Mouse (Mus musculus): Measurements from ENCODE around the gene Hspb9. TPM values are rescaled to one million over a fixed set of nuclear protein-coding genes. Genes with fewer than 3 reads are reported as not detected.

Gene Hspb9
- polyA plus RNA-seq, 1 experiment from 2014 or later, result 0.19 TPM

DNA sequence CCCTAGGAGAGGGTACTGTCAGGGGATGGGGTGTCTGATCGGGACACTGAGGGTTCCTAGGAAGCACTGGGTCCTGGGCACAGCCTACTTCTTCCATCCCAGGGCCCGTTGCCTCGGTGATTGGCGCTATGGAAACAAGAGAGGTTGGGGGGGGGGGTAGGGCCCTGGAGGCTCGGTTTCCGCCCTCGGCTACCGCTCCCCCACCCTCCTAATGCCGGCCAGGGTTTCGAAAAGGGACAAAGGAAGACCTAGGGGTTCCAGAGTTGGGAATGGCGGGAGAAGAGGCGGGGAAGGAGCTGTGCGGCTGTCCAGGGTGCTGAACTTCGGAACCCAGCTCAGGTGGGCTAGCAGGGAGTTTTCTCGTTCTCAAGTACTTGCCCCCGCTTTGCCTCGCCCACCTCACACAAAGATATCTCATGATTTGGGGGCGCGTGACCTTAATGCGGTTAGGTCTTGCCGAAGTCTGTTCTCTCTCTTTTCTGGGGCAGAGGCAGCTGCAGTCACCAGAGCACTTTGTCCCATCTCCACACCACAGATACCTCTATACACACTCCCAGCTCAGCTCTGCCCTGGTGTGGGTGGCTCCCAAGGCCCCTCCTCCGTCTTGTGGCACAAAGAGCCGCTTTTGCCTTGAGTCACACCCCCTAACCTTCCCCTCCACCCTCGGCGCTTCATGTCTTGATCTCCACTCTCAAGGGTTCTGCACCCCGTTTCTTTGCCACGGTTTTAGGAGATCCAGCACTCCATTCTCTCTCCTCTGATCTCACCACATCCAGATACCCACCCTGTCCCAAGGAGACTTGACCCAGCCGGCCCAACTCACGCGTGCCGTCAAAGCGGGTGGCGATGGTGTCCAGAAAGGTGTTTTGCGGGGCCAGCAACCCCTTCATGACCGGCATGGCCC, 45.3 kb downstream of the Hspb9 start:
- Histone ChIP-seq H3K36me3 (no peaks in the 10 kb centered on the region), H3K9me3 (no peaks in the 10 kb centered on the region), H3K4me3 (peak overlapping the region; percentile 47), H3K4me1 (peaks cover 26% of the 10 kb centered on the region), H3K27me3 (ENCODE audit: insufficient read depth, poor library complexity, severe bottlenecking) (peaks cover 90% of the 10 kb centered on the region), H3K27ac (no peak overlapping the region)
- DNase-seq (ENCODE audit: low spot score), result no peak
- 3% methylated on average over 35 of the region's 35 CpGs for WGBS

DNA sequence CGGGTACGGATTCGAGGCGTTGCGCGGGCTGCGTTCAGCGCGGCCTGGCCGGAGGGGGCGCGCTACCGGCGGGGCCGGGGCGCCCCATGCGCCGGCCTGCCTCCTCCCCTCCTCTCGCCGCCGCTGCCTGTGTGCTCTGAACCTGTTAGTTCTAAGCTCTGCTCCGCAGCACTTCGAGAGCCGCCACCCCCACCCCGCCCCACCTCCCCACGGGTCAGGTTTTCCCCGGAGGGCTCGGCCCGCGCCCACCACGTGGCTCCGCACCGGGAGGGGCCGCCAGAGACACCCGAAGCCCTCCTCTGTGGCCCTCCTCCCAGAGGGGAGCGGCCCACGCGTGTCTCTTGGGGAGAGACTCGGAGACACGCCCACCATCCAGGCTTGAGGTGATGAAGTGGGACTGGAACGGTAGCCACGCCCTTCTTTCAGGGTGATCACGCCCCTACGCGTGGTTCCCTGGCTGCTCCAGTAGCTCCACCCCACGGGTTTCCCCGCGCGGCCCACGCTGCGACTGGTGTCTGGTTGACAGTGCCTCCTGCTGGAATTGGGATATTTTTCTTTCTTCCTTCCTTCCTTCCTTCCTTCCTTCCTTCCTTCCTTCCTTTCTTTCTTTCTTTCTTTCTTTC, 46.1 kb downstream of the Hspb9 start, which contains the start of gene Kcnh4:
Kcnh4 (minus strand) TSS at position 332 of the 623 bp plus-strand sequence.
- Histone ChIP-seq H3K27ac (no peak within 1 kb of the TSS), H3K27me3 (ENCODE audit: insufficient read depth, poor library complexity, severe bottlenecking) (peaks cover 82% of the 10 kb centered on the region), H3K4me1 (peaks cover 26% of the 10 kb centered on the region), H3K4me3 (peak within 1 kb of the TSS; percentile 47), H3K36me3 (no peaks in the 10 kb centered on the region), H3K9me3 (no peaks in the 10 kb centered on the region)
- no peak for DNase-seq (ENCODE audit: low spot score)
- WGBS, result 2% methylated on average over 40 of the region's 51 CpGs

DNA sequence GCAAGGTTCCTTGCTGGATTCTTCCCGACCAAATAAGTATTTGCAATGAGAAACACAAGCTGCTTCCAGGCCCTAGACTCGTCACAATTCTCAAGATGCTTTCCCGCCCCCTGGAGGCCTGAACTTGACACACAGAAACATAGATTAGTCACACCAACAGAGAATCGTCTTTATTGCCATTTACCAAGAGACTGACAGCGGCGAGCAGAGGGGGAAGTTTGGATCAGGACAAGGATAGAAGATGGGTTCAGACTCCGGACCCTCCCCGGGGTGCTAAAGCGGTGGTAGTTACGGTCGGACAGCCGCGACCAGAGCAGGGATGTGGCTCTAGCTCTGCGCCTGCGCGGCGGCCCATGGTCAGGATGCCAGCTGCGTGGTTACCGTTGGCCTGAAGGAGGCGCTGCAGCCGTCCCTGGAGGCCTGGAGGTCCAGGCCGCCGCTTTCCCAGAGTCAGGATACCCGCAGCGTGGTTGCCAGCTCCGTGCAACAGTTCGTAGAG, 47.9 kb downstream of the Hspb9 start:
- Histone ChIP-seq H3K27me3 (ENCODE audit: insufficient read depth, poor library complexity, severe bottlenecking) (peaks cover 63% of the 10 kb centered on the region), H3K27ac (0 out of 2 replicates have a peak overlapping the region, but pooled peaks have one; percentile 18)
- WGBS, result under 1% methylated on average over 27 of the region's 27 CpGs

DNA sequence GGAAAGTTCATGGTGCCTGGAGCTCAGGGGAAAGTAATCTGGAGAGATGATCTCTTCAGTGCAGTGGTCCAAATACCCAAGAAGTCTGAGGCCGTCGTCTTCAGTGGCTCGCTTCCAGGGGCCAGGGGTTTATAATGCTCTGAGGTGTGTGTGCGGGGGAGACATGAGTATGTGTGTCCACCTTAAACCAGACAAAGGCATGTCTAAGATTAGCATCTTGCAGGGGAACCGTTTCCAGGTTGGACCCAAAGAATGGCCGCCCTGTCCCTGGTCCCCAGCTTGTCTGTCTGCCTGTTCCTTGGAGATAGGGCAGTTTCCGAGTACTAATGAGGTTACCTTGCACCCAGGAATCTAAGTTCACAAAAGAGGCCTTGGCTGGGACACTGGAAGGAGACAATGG, 49.2 kb downstream of the Hspb9 start, which contains the start of gene Hcrt:
Hcrt (minus strand) TSS at position 101 of the 400 bp plus-strand sequence.
- H3K27me3 ChIP-seq (ENCODE audit: insufficient read depth, poor library complexity, severe bottlenecking), result peaks cover 53% of the 10 kb centered on the region
- H3K27ac ChIP-seq, result 0 out of 2 replicates have a peak within 1 kb of the TSS, but pooled peaks have one; percentile 18
- no peaks in the 10 kb centered on the region for H3K9me3 ChIP-seq
- H3K4me1 ChIP-seq, result peaks cover 26% of the 10 kb centered on the region
- peak within 1 kb of the TSS; percentile 63 for H3K4me3 ChIP-seq
- 78% methylated on average over 7 of the region's 7 CpGs for WGBS
- no peak for DNase-seq (ENCODE audit: low spot score)
- 0 out of 2 replicates have a peak, but pooled peaks cover 3% of the 10 kb centered on the region for H3K36me3 ChIP-seq

More for the DNA sequence above, 47.9 kb downstream of the Hspb9 start:
- H3K9me3 ChIP-seq, result no peaks in the 10 kb centered on the region
- peak overlapping the region; percentile 63 for H3K4me3 ChIP-seq
- H3K36me3 ChIP-seq, result no peaks in the 10 kb centered on the region
- H3K4me1 ChIP-seq, result peaks cover 26% of the 10 kb centered on the region
- DNase-seq (ENCODE audit: low spot score), result peak; percentile 94

Other genes starting within 250 kb of the Hspb9 start
- 6.7 and 9.7 TPM in 2 replicates for gene Klhl11, start 241.1 kb upstream of the Hspb9 start, polyA plus RNA-seq (2016; fragmentation: Nextera tagmentation; extraction: Ambion mirVana)
- gene Acly, start 185.8 kb upstream of the Hspb9 start, polyA plus RNA-seq (2016; fragmentation: Nextera tagmentation; extraction: Ambion mirVana), result 127 and 139 TPM in 2 replicates
- 0.59 and 0.75 TPM in 2 replicates for gene Ttc25, start 168.2 kb upstream of the Hspb9 start, polyA plus RNA-seq (2016; fragmentation: Nextera tagmentation; extraction: Ambion mirVana)
- gene Cnp, start 138.9 kb upstream of the Hspb9 start, polyA plus RNA-seq (2016; fragmentation: Nextera tagmentation; extraction: Ambion mirVana), result 16.3 and 20.0 TPM in 2 replicates
- 67.4 and 67.9 TPM in 2 replicates for gene Nkiras2, start 94.6 kb upstream of the Hspb9 start, polyA plus RNA-seq (2016; fragmentation: Nextera tagmentation; extraction: Ambion mirVana)
- 194 and 211 TPM in 2 replicates for gene Dnajc7, start 93.7 kb upstream of the Hspb9 start, polyA plus RNA-seq (2016; fragmentation: Nextera tagmentation; extraction: Ambion mirVana)
- 0.23 and 0.27 TPM in 2 replicates for gene Zfp385c, start 21.4 kb upstream of the Hspb9 start, polyA plus RNA-seq (2016; fragmentation: Nextera tagmentation; extraction: Ambion mirVana)
- 1.1 and 2.4 TPM in 2 replicates for gene Dhx58, start 9.6 kb upstream of the Hspb9 start, polyA plus RNA-seq (2016; fragmentation: Nextera tagmentation; extraction: Ambion mirVana)
- 52.0 and 59.8 TPM in 2 replicates for gene Kat2a, start 1.4 kb upstream of the Hspb9 start, polyA plus RNA-seq (2016; fragmentation: Nextera tagmentation; extraction: Ambion mirVana)
- gene Rab5c, start 24.4 kb downstream of the Hspb9 start, polyA plus RNA-seq (2016; fragmentation: Nextera tagmentation; extraction: Ambion mirVana), result 13.7 and 13.9 TPM in 2 replicates
- gene Kcnh4, start 46.1 kb downstream of the Hspb9 start, polyA plus RNA-seq (2016; fragmentation: Nextera tagmentation; extraction: Ambion mirVana), result not detected in 2 replicates
- gene Hcrt, start 49.1 kb downstream of the Hspb9 start, polyA plus RNA-seq (2016; fragmentation: Nextera tagmentation; extraction: Ambion mirVana), result not detected in 2 replicates
- 4.8 and 6.3 TPM in 2 replicates for gene Ghdc, start 57.1 kb downstream of the Hspb9 start, polyA plus RNA-seq (2016; fragmentation: Nextera tagmentation; extraction: Ambion mirVana)
- gene Stat5b, start 136.9 kb downstream of the Hspb9 start, polyA plus RNA-seq (2016; fragmentation: Nextera tagmentation; extraction: Ambion mirVana), result 25.7 and 30.1 TPM in 2 replicates
- gene Stat5a, start 145.5 kb downstream of the Hspb9 start, polyA plus RNA-seq (2016; fragmentation: Nextera tagmentation; extraction: Ambion mirVana), result 6.2 and 6.6 TPM in 2 replicates
- 33.7 and 41.5 TPM in 2 replicates for gene Stat3, start 225.7 kb downstream of the Hspb9 start, polyA plus RNA-seq (2016; fragmentation: Nextera tagmentation; extraction: Ambion mirVana)